ENCODE assay signal across 9 mouse cellular contexts in genomic region chr17:8339666-8340374, GRCm38 (mm10). TPM values are rescaled to one million over a fixed set of nuclear protein-coding genes. Genes with fewer than 3 reads are reported as not detected.
DNase-seq lines count a peak whose midpoint lies in the region; ATAC-seq and TF ChIP-seq lines count a peak whose summit lies in the region.
"Had no signal": no experiment of that assay in that cellular context is flagged by ENCODE, and none has a peak within 500 bp of the region (broad histone marks: within the 10 kb centered on the region; RNA-seq: fewer than 3 reads in every experiment).

No protein-coding gene starts in this region.

- TF ChIP-seq POLR2A in brain, embryonic 14.5 days (IDR thresholded peaks at IDR 0.05; ENCODE audit: borderline replicate concordance, extremely low read depth, insufficient read depth, insufficient read length, poor library complexity, severe bottlenecking), result no peak

- no peak for ATAC-seq in heart, embryonic 14.5 days (ENCODE audit: insufficient number of reproducible peaks, insufficient read depth, low FRiP score, low read depth)
- ATAC-seq in hindbrain, embryonic 12.5 days (ENCODE audit: low FRiP score), result no peak
- ATAC-seq in inflammation-experienced regulatory T-cells, adult 6 months, result no peak

- TF ChIP-seq CTCF in brain, embryonic 14.5 days (IDR thresholded peaks at IDR 0.05; ENCODE audit: borderline replicate concordance, extremely low read depth, insufficient read depth, insufficient read length), result no peak

- peak overlapping the region; percentile 96 for H3K4me2 ChIP-seq in heart, embryonic 14.5 days (ENCODE audit: low read length)
- peak overlapping the region; percentile 99 for H3K4me2 ChIP-seq in hindbrain, embryonic 12.5 days (replicated peaks)

- intact Hi-C loops in heart, postnatal 25 days (cut with DNase I), result no loop called here

- H3K9ac ChIP-seq in heart, embryonic 14.5 days (ENCODE audit: low read length), result no peak overlapping the region
- H3K9ac ChIP-seq in hindbrain, embryonic 12.5 days, result peak overlapping the region; percentile 89

- peak overlapping the region in 1 of 2 experiments; percentile 52; a peak in 2 of 4 replicates for H3K4me3 ChIP-seq in heart, embryonic 14.5 days (ENCODE audit: control insufficient read depth in 1 of 2, insufficient read depth in 1 of 2, low read depth in 1 of 2, low read length in 2 of 2)
- peak overlapping the region; percentile 61 for H3K4me3 ChIP-seq in hindbrain, embryonic 12.5 days

- no peaks in the 10 kb centered on the region for H3K36me3 ChIP-seq in heart, embryonic 14.5 days (ENCODE audit: control insufficient read depth, insufficient read depth, low read length)
- no peaks in the 10 kb centered on the region for H3K36me3 ChIP-seq in hindbrain, embryonic 12.5 days

- no peak for DNase-seq in heart, postnatal 25 days (ENCODE audit: low spot score)
- DNase-seq in brain, embryonic 14.5 days (ENCODE audit: low read depth), result peak; percentile 77
- DNase-seq in lung, postnatal 4 days, result peak; percentile 58 to 78
- DNase-seq in thymus, postnatal 25 days, result no peak
- no peak for DNase-seq in left cerebral cortex, adult 18-20 months (ENCODE audit: low spot score in 2 of 2)

- peaks cover 2 to 10% of the 10 kb centered on the region in 2 experiments; a peak in 1 of 4 replicates for H3K4me1 ChIP-seq in heart, embryonic 14.5 days (ENCODE audit: control insufficient read depth in 2 of 2, insufficient read depth in 2 of 2, low read length in 2 of 2)
- peaks cover 21% of the 10 kb centered on the region for H3K4me1 ChIP-seq in hindbrain, embryonic 12.5 days

- H3K27ac ChIP-seq in heart, embryonic 14.5 days (replicated peaks in 1 of 2; ENCODE audit: control insufficient read depth in 1 of 2, insufficient read depth in 1 of 2, low read depth in 2 of 2, low read length in 2 of 2), result no peak overlapping the region
- peak overlapping the region; percentile 58 for H3K27ac ChIP-seq in hindbrain, embryonic 12.5 days

- H3K9me3 ChIP-seq in heart, embryonic 14.5 days (ENCODE audit: control insufficient read depth, low read length), result no peaks in the 10 kb centered on the region
- no peaks in the 10 kb centered on the region for H3K9me3 ChIP-seq in hindbrain, embryonic 12.5 days (replicated peaks)

- WGBS in heart, embryonic 14.5 days, result 22% methylated on average over 8 of the region's 8 CpGs
- 21% methylated on average over 8 of the region's 8 CpGs for WGBS in hindbrain, embryonic 12.5 days

- peaks cover 50% of the 10 kb centered on the region for H3K27me3 ChIP-seq in heart, embryonic 14.5 days (ENCODE audit: control insufficient read depth, insufficient read depth, low read length)
- H3K27me3 ChIP-seq in hindbrain, embryonic 12.5 days, result peaks cover 46% of the 10 kb centered on the region

RNA-seq across cellular contexts. Expression of gene Prr18, which starts 2.6 kb away (rescaled TPM):
- 0.08 TPM in 1 of 2 replicates, not detected in the other for polyA plus RNA-seq in heart, embryonic 14.5 days (2014; fragmentation: Nextera tagmentation; extraction: Ambion mirVana)
- under 1 TPM; 0.25 to 0.44 TPM for total RNA-seq in heart, postnatal 25 days (2021)
- polyA plus RNA-seq in brain, embryonic 14.5 days (2012; rRNA removed), result 21.3 and 29.3 TPM in 2 replicates
- 4.3 and 4.5 TPM in 2 replicates for polyA plus RNA-seq in hindbrain, embryonic 12.5 days (2016; fragmentation: Nextera tagmentation; extraction: Ambion mirVana)
- total RNA-seq in left cerebral cortex, adult 18-20 months (2021), result 10 to 100 TPM; 14.0 to 17.9 TPM
- polyA plus RNA-seq in inflammation-experienced regulatory T-cells, adult 6 months (2017; shearing (Covaris generic)), result under 1 TPM in 1 of 3 experiments, not detected in 2; 0.25 TPM

RNA-seq across cellular contexts. Expression of gene T2, which starts 16.0 kb away (rescaled TPM):
- polyA plus RNA-seq in heart, embryonic 14.5 days (2014; fragmentation: Nextera tagmentation; extraction: Ambion mirVana), result 1.6 and 2.5 TPM in 2 replicates
- under 1 TPM; 0.31 to 0.47 TPM for total RNA-seq in heart, postnatal 25 days (2021)
- 0.81 and 1.4 TPM in 2 replicates for polyA plus RNA-seq in brain, embryonic 14.5 days (2012; rRNA removed)
- 0.77 and 0.96 TPM in 2 replicates for polyA plus RNA-seq in hindbrain, embryonic 12.5 days (2016; fragmentation: Nextera tagmentation; extraction: Ambion mirVana)
- 1 to 10 TPM in 1 of 2 experiments, under 1 TPM in 1; 0.84 to 1.3 TPM for total RNA-seq in left cerebral cortex, adult 18-20 months (2021)
- 1 to 10 TPM in 2 of 3 experiments, under 1 TPM in 1; 0.44 to 2.0 (median 1.4) TPM for polyA plus RNA-seq in inflammation-experienced regulatory T-cells, adult 6 months (2017; shearing (Covaris generic))
- total RNA-seq: neutrophil, adult 5-6 weeks had no signal

RNA-seq across cellular contexts. Expression of gene Sft2d1, which starts 28.9 kb away (rescaled TPM):
- polyA plus RNA-seq in heart, embryonic 14.5 days (2014; fragmentation: Nextera tagmentation; extraction: Ambion mirVana), result 43.6 and 64.6 TPM in 2 replicates
- total RNA-seq in heart, postnatal 25 days (2021), result 10 to 100 TPM; 15.9 to 17.6 TPM
- polyA plus RNA-seq in brain, embryonic 14.5 days (2012; rRNA removed), result 156 and 229 TPM in 2 replicates
- polyA plus RNA-seq in hindbrain, embryonic 12.5 days (2016; fragmentation: Nextera tagmentation; extraction: Ambion mirVana), result 109 and 112 TPM in 2 replicates
- total RNA-seq in left cerebral cortex, adult 18-20 months (2021), result 10 to 100 TPM; 62.1 to 63.8 TPM
- polyA plus RNA-seq in inflammation-experienced regulatory T-cells, adult 6 months (2017; shearing (Covaris generic)), result 100 to 1,000 TPM; 111 to 145 (median 111) TPM

RNA-seq across cellular contexts. Expression of gene Mpc1, which starts 57.1 kb away (rescaled TPM):
- 279 and 284 TPM in 2 replicates for polyA plus RNA-seq in heart, embryonic 14.5 days (2014; fragmentation: Nextera tagmentation; extraction: Ambion mirVana)
- total RNA-seq in heart, postnatal 25 days (2021), result 100 to 1,000 TPM; 784 to 801 TPM
- 141 and 162 TPM in 2 replicates for polyA plus RNA-seq in brain, embryonic 14.5 days (2012; rRNA removed)
- 134 and 138 TPM in 2 replicates for polyA plus RNA-seq in hindbrain, embryonic 12.5 days (2016; fragmentation: Nextera tagmentation; extraction: Ambion mirVana)
- total RNA-seq in left cerebral cortex, adult 18-20 months (2021), result 100 to 1,000 TPM; 161 to 169 TPM
- 100 to 1,000 TPM; 178 to 199 (median 188) TPM for polyA plus RNA-seq in inflammation-experienced regulatory T-cells, adult 6 months (2017; shearing (Covaris generic))

Comparison
In these comparisons a context has a peak if more than half of its experiments do, and no peak if none do; other contexts are left out.
1. DNase-seq: peak in brain, embryonic 14.5 days (single experiment) and lung, postnatal 4 days (2 of 2); none in heart, postnatal 25 days (single experiment), thymus, postnatal 25 days (single experiment) and left cerebral cortex, adult 18-20 months (0 of 2).